Mouse (Mus musculus): ENCODE measurements around the gene Serpine2. TPM values are rescaled to one million over a fixed set of nuclear protein-coding genes. Genes with fewer than 3 reads are reported as not detected.

The Serpine2 gene
- polyA plus RNA-seq, 1 experiment from 2014 or later, result 48.0 TPM

- no peak for DNase-seq (ENCODE audit: low spot score)
These were observed 41.6 kb downstream of the Serpine2 start for GRCm38 (mm10) chr1:79819296-79819879.

- no peak for DNase-seq (ENCODE audit: low spot score)
These were observed 45.5 kb downstream of the Serpine2 start for GRCm38 (mm10) chr1:79815446-79815845.

GRCm38 (mm10) chr1:79809447-79809846 lies 51.5 kb downstream of the Serpine2 start:
- DNase-seq (ENCODE audit: low spot score), result no peak

- no peak for DNase-seq (ENCODE audit: low spot score)
These were observed 54.1 kb downstream of the Serpine2 start for GRCm38 (mm10) chr1:79806865-79807264.

GRCm38 (mm10) chr1:79803614-79804013 lies 57.4 kb downstream of the Serpine2 start:
- DNase-seq (ENCODE audit: low spot score), result no peak

GRCm38 (mm10) chr1:79802858-79803427 lies 58.0 kb downstream of the Serpine2 start:
- no peak for DNase-seq (ENCODE audit: low spot score)

- DNase-seq (ENCODE audit: low spot score), result no peak
These were observed 63.9 kb downstream of the Serpine2 start for GRCm38 (mm10) chr1:79797084-79797483.

GRCm38 (mm10) chr1:79786267-79786927 lies 74.6 kb downstream of the Serpine2 start:
- DNase-seq (ENCODE audit: low spot score), result no peak

GRCm38 (mm10) chr1:79782433-79782832 lies 78.5 kb downstream of the Serpine2 start:
- no peak for DNase-seq (ENCODE audit: low spot score)

GRCm38 (mm10) chr1:79778011-79778410 lies 83.0 kb downstream of the Serpine2 start:
- DNase-seq (ENCODE audit: low spot score), result no peak

GRCm38 (mm10) chr1:79775927-79776458 lies 85.0 kb downstream of the Serpine2 start, which contains the start of the genes Mrpl44 and Wdfy1:
Mrpl44 (plus strand) TSS chr1:79776018.
Wdfy1 (minus strand) TSS chr1:79776143.
- peak; percentile 97 for DNase-seq (ENCODE audit: low spot score)

GRCm38 (mm10) chr1:79774164-79774780 lies 86.7 kb downstream of the Serpine2 start:
- no peak for DNase-seq (ENCODE audit: low spot score)

GRCm38 (mm10) chr1:79768231-79768630 lies 92.7 kb downstream of the Serpine2 start:
- no peak for DNase-seq (ENCODE audit: low spot score)

GRCm38 (mm10) chr1:79764483-79764882 lies 96.5 kb downstream of the Serpine2 start:
- no peak for DNase-seq (ENCODE audit: low spot score)

GRCm38 (mm10) chr1:79764031-79764430 lies 96.9 kb downstream of the Serpine2 start:
- DNase-seq (ENCODE audit: low spot score), result no peak

- DNase-seq (ENCODE audit: low spot score), result no peak
These were observed 98.4 kb downstream of the Serpine2 start for GRCm38 (mm10) chr1:79762282-79763250.

GRCm38 (mm10) chr1:79761917-79762271 lies 99.1 kb downstream of the Serpine2 start:
- no peak for DNase-seq (ENCODE audit: low spot score)

GRCm38 (mm10) chr1:79761106-79761916 lies 99.7 kb downstream of the Serpine2 start:
- DNase-seq (ENCODE audit: low spot score), result peak; percentile 73

GRCm38 (mm10) chr1:79760656-79761055 lies 100.3 kb downstream of the Serpine2 start:
- DNase-seq (ENCODE audit: low spot score), result no peak

- DNase-seq (ENCODE audit: low spot score), result no peak
These were observed 101.5 kb downstream of the Serpine2 start for GRCm38 (mm10) chr1:79759436-79759972.

Measured in thymus, postnatal 0 days (tissue).